Mouse (Mus musculus) lung, postnatal 10 days (tissue): ENCODE measurements around the gene Sult3a2.
"Not testable (repeated sequence)": the region's sequence is repeated elsewhere in the genome, so short reads cannot be mapped to it uniquely, and the experiment has no call there.

Source experiments
- DNase-seq: peaks from one replicate; pipeline ENCODE4 v3.0.0; 2021

The Sult3a2 gene

GRCm38 (mm10) chr10:33786604-33787003 lies at the start of gene Sult3a2:
Sult3a2 (minus strand) TSS chr10:33786704.
- no peak for DNase-seq

DNA sequence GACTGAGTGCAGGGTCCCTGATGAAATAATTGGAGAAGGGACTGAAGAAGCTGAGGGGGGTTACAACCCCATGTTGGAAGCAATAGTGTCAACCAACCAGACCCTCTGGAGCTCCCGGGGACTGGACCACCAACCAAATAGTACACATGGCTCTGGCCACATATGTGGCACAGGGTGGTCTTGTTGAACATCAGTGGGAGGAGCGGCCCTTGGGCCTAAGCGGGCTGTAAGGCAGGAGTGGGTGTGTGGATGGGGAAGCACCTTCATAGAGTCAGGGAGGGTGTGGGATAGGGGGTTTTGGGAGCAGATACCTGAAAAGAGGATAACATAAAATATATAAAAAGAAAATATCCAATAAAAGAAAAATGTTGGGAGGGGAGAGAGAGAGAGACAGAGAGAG lies 34.4 kb upstream of the Sult3a2 start:
- no peak for DNase-seq

- no peak for DNase-seq
These were observed 30.4 kb upstream of the Sult3a2 start for GRCm38 (mm10) chr10:33816923-33817322.

DNA sequence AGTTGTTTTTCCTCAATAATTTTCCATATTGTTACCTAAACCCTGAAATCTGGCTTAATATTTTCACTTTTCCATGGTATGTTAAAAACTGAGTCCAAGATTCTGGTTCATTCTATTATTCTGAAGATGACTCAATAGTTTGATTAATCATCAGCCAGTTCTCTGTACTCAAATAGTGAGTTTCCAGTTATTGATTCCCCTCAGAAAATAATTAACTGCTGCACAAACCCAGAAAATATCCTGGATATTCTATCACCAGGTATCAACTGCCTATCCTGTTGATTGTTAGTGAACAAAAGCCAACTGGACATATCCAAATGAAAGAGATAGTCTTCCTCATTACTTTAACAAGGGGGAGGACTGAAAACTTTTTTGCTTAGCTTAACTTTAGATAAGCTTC lies 27.8 kb upstream of the Sult3a2 start:
- DNase-seq = no peak

GRCm38 (mm10) chr10:33811807-33812206 lies 25.3 kb upstream of the Sult3a2 start:
- DNase-seq = no peak

DNA sequence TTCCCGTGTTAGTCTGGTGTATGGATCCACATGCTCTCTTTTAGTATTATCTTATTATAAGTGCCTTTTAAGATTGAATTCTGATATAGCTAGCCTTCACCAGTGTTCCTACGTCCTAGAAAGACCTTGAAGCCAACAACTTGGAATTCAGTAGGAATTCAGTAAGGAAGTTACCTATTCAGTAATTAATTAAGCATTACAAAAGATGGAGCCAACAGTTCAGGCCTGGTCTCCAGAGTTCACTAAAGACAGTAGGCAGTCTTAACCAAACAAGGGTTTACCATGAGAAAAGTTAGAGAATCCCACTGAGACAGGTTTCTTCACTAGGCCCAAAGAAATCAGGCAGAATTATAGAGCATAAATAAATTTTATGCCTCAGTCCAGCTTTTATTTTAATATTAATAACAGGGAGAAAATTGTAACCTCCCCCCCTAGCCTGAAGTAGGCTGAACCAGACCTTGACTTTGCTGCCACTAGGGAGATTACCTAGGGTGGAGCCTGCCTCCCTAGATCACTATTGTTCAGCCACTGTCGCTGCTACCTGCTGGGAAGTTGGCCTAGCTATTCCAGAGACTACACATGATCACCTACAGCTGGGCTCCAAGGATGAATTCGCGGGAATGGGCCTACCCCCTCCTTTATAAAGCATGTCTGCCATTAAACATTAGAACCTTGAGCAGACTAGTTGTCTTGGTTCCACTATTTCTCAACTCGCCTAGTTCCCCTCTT lies 10.9 kb upstream of the Sult3a2 start:
- DNase-seq = not testable (repeated sequence)

GRCm38 (mm10) chr10:33796269-33796915 lies 9.9 kb upstream of the Sult3a2 start:
- not testable (repeated sequence) for DNase-seq

DNA sequence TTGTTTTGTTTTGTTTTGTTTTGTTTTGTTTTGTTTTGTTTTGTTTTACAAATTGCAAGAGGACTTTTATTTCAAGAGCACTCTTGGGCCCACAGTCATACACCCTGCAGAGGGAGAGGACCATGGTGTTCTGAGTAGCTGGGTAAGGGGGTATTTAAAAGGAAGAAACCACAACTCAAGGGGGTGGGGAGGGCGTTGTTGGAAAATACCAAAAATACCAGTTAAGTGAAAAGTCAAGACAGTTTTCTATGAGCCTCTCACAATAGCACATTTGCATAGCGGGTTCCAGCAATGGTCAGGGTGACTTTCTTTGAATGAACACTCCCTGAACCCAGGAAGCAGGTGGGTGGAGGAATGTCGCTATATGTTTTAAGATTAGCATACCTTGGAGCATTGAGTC lies 5.7 kb upstream of the Sult3a2 start:
- not testable (repeated sequence) for DNase-seq

DNA sequence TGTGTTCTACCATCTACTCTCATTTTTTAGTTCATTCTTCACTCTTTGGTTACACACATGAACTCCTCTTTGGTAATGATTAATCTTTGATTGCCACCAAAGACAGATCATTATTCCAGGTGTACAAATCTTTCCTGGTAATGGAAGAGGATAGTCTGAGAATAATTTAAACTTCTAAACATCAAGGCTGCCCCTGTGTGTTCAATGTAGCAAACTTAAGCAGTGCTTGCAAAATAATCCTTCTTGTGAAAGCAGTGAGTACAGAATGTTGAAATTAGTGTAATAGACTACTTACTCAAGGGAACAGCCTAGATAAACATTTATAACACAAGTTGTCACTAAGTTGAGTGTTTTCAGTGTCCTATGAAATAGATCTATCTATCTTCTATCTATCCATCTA lies 1.0 kb upstream of the Sult3a2 start:
- no peak for DNase-seq

DNA sequence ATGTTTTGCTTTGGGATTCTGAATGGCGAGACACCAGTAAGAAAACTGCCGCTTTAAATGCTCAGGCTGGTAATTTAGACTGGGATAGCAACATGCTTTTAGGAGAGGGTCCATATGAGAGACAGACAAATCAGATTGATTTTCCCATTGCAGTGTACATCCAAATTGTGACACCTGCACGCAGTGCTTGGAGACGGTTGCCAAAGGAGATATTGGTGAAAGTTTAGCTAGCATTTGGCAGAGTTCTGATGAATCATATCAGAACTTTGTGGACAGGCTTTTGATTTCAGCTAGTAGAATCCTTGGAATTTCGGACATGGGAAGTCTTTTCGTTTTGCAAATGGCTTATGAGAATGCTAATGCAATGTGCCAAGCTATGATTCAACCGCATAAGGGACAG lies 51.3 kb downstream of the Sult3a2 start:
- DNase-seq = not testable (repeated sequence)

DNA sequence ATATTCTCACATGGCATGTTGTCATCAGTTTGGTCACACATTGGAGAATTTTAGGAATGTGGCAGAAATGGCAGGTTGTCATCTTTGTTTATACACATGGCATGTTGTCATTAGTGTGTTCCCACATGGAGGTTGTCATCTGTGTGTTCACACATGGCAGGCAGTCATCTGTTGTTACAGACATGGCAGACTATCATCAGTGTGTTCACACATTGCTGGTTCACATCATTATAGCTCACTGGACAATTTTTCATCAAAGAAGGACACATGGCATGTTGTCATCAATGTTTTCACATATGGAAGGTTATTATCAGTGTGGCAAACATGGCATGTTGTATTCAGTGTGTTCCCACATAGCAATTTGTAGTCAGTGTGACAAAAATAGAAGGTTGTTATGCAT lies 53.3 kb downstream of the Sult3a2 start:
- no peak for DNase-seq

DNA sequence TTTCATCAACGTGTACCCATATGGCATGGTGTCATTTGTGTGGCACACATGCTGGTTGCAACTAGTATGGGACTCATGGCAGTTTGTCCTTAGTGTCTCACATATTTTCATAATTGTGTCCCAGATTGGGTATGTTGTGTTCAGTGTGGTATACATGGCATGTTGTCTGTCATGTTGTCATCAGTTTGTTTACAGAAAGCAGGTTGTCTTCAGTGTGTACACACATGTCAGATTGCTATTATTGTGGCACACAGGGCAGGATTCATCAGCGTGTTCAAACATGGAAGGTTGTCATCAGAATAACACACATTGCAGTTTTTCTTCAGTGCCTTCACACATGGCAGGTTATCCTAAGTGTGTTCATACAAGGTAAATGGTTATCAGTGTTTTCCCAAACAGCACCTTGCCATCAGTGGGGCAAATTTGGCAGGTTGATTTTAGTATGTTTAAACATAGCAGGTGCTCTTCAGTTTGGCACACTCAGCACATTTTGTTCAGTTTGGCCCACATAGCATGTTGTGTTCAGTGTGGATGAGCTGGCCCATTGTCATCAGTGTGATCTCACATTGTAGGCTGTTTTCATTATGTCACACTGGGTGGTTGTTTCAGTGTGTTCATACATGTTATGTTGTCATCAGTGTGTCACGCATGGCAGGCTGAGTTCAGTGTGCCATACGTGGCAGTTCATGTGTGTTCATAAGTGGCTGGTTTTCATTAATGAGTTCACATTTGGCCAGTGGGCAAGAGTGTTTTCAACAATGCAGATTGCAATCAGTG lies 53.9 kb downstream of the Sult3a2 start:
- no peak for DNase-seq

DNA sequence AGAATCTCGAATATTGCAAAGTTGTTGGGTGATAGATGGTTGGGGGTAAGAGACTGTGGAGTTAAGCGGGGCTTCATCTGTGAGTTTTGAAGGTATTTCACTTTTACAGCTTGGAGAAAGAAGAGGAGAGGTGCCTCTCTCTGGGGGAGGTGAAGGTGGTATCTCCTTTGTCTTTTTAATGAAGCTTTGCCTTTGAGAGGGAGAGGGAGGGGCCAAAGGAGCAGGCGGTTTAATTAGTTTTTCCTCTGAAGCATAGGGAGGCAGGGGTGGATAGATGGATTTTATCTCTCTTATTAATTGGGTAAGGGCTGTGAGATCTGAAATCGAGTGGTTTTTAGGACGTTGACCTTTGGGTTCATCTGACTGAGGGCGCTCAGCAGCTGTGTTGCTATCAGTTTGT lies 62.7 kb downstream of the Sult3a2 start:
- DNase-seq = no peak

- DNase-seq = no peak
These were observed 64.6 kb downstream of the Sult3a2 start for GRCm38 (mm10) chr10:33721827-33722438.
